Mouse (Mus musculus) lung, postnatal 10 days (tissue): ENCODE data around the gene Ranbp1.
"Not testable (repeated sequence)": the region's sequence is repeated elsewhere in the genome, so short reads cannot be mapped to it uniquely, and the experiment has no call there.

Source experiments
- DNase-seq: peaks from one replicate; pipeline ENCODE4 v3.0.0; 2021

The Ranbp1 gene

GRCm38 (mm10) chr16:18248433-18249363 lies at the start of gene Ranbp1, which contains the start of gene Trmt2a:
Ranbp1 (minus strand) TSS chr16:18248732.
Trmt2a (plus strand) TSS chr16:18248679.
- DNase-seq = peak; percentile 99

- not testable (repeated sequence) for DNase-seq
Observed at GRCm38 (mm10) chr16:18289614-18290013, 41.1 kb upstream of the Ranbp1 start.

GRCm38 (mm10) chr16:18289067-18289588 lies 40.6 kb upstream of the Ranbp1 start, which contains the start of gene Dgcr8:
Dgcr8 (minus strand) TSS chr16:18289246.
- DNase-seq = peak; percentile 99

- DNase-seq = peak; percentile 88
Observed at GRCm38 (mm10) chr16:18288581-18289061, 40.1 kb upstream of the Ranbp1 start.

- peak; percentile 10 for DNase-seq
Observed at GRCm38 (mm10) chr16:18288166-18288565, 39.6 kb upstream of the Ranbp1 start.

- no peak for DNase-seq
Observed at GRCm38 (mm10) chr16:18275166-18275565, 26.6 kb upstream of the Ranbp1 start.

GRCm38 (mm10) chr16:18268182-18268581 lies 19.6 kb upstream of the Ranbp1 start:
- peak; percentile 16 for DNase-seq

GRCm38 (mm10) chr16:18265024-18265423 lies 16.5 kb upstream of the Ranbp1 start:
- no peak for DNase-seq

GRCm38 (mm10) chr16:18258221-18258620 lies 9.7 kb upstream of the Ranbp1 start, which contains the start of gene Gm49776:
Gm49776 (minus strand) TSS chr16:18258321.
- DNase-seq = no peak

- no peak for DNase-seq
Observed at GRCm38 (mm10) chr16:18253866-18254265, 5.3 kb upstream of the Ranbp1 start.

- no peak for DNase-seq
Observed at GRCm38 (mm10) chr16:18252736-18253135, 4.2 kb upstream of the Ranbp1 start.

GRCm38 (mm10) chr16:18250828-18251790 lies 2.6 kb upstream of the Ranbp1 start:
- no peak for DNase-seq

GRCm38 (mm10) chr16:18250231-18250630 lies 1.7 kb upstream of the Ranbp1 start:
- no peak for DNase-seq

- peak; percentile 41 for DNase-seq
Observed at GRCm38 (mm10) chr16:18249364-18249967, 934 bp upstream of the Ranbp1 start.

GRCm38 (mm10) chr16:18247521-18248399 lies 772 bp downstream of the Ranbp1 start:
- no peak for DNase-seq

- no peak for DNase-seq
Observed at GRCm38 (mm10) chr16:18241581-18241980, 7.0 kb downstream of the Ranbp1 start.

- no peak for DNase-seq
Observed at GRCm38 (mm10) chr16:18236676-18237501, 11.6 kb downstream of the Ranbp1 start.

GRCm38 (mm10) chr16:18235389-18236065 lies 13.0 kb downstream of the Ranbp1 start:
- peak; percentile 69 for DNase-seq

- DNase-seq = peak; percentile 85
Observed at GRCm38 (mm10) chr16:18234671-18235388, 13.7 kb downstream of the Ranbp1 start, which contains the start of gene Zdhhc8. Zdhhc8 (minus strand) TSS chr16:18235136.
